Mouse (Mus musculus): Measurements from ENCODE around the gene C2cd5.
"Not testable (repeated sequence)": the region's sequence is repeated elsewhere in the genome, so short reads cannot be mapped to it uniquely, and the experiment has no call there.

DNA sequence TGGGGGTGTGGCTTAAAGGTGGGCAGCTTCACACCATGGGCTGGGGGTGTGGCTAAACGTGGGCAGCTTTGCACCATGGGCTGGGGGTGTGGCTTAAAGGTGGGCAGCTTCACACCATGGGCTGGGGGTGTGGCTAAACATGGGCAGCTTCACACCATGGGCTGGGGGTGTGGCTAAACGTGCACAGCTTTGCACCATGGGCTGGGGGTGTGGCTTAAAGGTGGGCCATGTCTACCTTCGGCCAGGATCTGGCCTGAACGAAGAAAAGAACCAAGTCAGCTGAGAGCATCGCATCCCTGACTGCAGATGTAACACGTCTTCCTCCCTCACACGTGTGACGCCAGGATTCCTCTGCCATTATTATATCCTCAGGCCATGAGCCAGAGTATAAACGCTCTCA, 94.7 kb downstream of the C2cd5 start:
- not testable (repeated sequence) for TF ChIP-seq POLR2A (IDR thresholded peaks at IDR 0.05; ENCODE audit: insufficient read depth, low read length); CTCF (IDR thresholded peaks at IDR 0.05; ENCODE audit: low read depth, low read length)

Data from ES-Bruce4 (cell line).